Mouse (Mus musculus) cortical plate, adult 2 months (tissue): ENCODE measurements around the gene Tmem204. TPM values are rescaled to one million over a fixed set of nuclear protein-coding genes. Genes with fewer than 3 reads are reported as not detected.

ENCODE experiments used
- H3K27ac ChIP-seq: fragments of 200-500 bp; 2 replicates; pipeline ENCODE4 v1.5.1; 2012; ENCODE audit warnings: low read length, control low read depth, inconsistent platforms; ENCODE audit not compliant: insufficient read depth
- H3K4me1 ChIP-seq: fragments of 200-500 bp; 2 replicates; pipeline ENCODE4 v1.6.1; 2011; ENCODE audit warnings: low read length; ENCODE audit not compliant: control insufficient read depth, insufficient read depth
- H3K4me3 ChIP-seq: fragments of 200-500 bp; 2 replicates; pipeline ENCODE4 v1.5.1; 2011; ENCODE audit warnings: mild to moderate bottlenecking, low read length, control low read depth; ENCODE audit not compliant: insufficient read depth
- CTCF ChIP-seq: fragments of 200-500 bp; IDR thresholded peaks from 2 replicates; pipeline ENCODE4 v1.5.1; 2011; ENCODE audit warnings: mild to moderate bottlenecking, control low read depth, low read length; ENCODE audit not compliant: insufficient read depth; ENCODE audit errors: extremely low read depth
- POLR2A ChIP-seq: fragments of 200-500 bp; IDR thresholded peaks from 2 replicates; pipeline ENCODE4 v1.6.1; 2011; ENCODE audit warnings: mild to moderate bottlenecking, low read length, control low read depth; ENCODE audit not compliant: insufficient read depth; ENCODE audit errors: extremely low read depth
- polyA plus RNA-seq: library from polyadenylated mRNA; depleted of rRNA; stranded (reverse); fragments of >200 nt; gene quantifications from 2 replicates; pipeline ENCODE4 v1.2.3, GENCODE M21; 2012

The Tmem204 gene
- polyA plus RNA-seq, 1 experiment = 17.8 TPM

DNA sequence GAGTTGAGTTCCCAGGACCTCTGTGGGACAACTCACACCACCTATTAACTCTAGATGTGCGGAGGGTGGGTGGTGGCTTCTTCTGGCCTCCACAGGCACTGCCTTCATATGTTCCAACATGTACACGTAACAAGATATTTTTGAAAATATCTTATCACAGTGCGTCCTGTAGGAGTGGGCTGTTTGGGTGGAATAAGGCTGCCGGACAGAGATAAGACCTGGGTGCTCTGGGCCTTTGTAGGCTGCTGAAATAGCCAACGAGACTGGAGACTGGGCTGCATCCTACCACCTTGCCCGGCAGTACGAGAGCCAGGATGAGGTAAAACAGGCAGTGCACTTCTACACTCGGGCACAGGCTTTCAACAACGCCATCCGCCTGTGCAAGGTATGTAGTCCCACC lies 5.8 kb upstream of the Tmem204 start:
- Histone ChIP-seq H3K4me1 (no peaks in the 10 kb centered on the region), H3K27ac (no peak overlapping the region), H3K4me3 (no peak overlapping the region)
- TF ChIP-seq CTCF = no peak
- TF ChIP-seq POLR2A = no peak

DNA sequence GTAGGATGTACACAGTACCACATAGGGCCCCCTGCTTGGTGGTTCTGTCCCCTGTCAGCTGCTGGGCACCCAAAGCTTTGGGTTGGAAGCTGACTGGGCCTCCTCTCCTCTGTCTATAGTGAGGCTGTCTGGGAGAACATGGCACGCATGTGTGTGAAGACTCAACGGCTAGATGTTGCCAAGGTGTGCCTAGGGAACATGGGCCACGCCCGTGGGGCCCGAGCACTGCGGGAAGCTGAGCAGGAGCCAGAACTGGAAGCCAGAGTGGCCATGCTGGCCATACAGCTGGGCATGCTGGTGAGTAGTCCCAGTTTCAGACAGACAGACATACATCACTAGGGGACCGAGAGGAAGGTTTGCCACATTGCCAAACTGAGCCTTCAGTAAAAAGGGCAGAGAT lies 3.3 kb upstream of the Tmem204 start:
- Histone ChIP-seq H3K4me3 (no peak overlapping the region), H3K27ac (no peak overlapping the region), H3K4me1 (peaks cover 3% of the 10 kb centered on the region; the same call in 1 of the 2 replicates)
- TF ChIP-seq CTCF = no peak
- TF ChIP-seq POLR2A = no peak

GRCm38 (mm10) chr17:25084835-25085385 lies 1.5 kb upstream of the Tmem204 start:
- peaks cover 8% of the 10 kb centered on the region for H3K4me1 ChIP-seq
- no peak overlapping the region for H3K4me3 ChIP-seq
- no peak for TF ChIP-seq POLR2A
- no peak for TF ChIP-seq CTCF
- no peak overlapping the region for H3K27ac ChIP-seq

DNA sequence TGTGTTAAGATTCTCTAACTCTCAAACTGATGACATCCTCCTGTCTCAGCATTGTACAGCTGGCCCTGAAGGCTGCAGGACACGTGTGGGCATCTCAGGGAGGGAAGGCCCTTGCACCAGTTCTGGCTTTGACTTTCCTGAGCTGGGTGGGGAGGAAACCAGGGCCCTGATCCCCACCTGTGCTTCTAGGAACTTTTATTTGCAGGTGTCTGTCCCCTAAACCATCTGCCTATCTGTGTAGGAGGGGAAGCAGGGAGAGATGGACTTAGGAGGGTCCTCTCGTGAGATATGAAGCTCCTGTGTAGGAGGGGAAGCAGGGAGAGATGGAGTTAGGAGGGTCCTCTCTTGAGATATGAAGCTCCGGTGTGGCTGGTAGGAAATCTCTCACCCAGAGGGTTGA lies 504 bp downstream of the Tmem204 start:
- H3K4me1 ChIP-seq = peaks cover 8% of the 10 kb centered on the region
- TF ChIP-seq CTCF = no peak
- TF ChIP-seq POLR2A = no peak
- H3K4me3 ChIP-seq = no peak overlapping the region
- no peak overlapping the region for H3K27ac ChIP-seq

- TF ChIP-seq CTCF (peak; percentile 50), POLR2A (no peak)
- H3K4me1 ChIP-seq = peaks cover 10% of the 10 kb centered on the region
- no peak overlapping the region for H3K27ac ChIP-seq
- no peak overlapping the region for H3K4me3 ChIP-seq
These were observed 1.1 kb downstream of the Tmem204 start for GRCm38 (mm10) chr17:25082081-25082847.

- peaks cover 12% of the 10 kb centered on the region for H3K4me1 ChIP-seq
- H3K27ac ChIP-seq = peak overlapping the region; percentile 88
- peak overlapping the region; percentile 33 for H3K4me3 ChIP-seq
- TF ChIP-seq CTCF (no peak), POLR2A (peak; percentile 62)
These were observed 2.4 kb downstream of the Tmem204 start for GRCm38 (mm10) chr17:25080960-25081381.

DNA sequence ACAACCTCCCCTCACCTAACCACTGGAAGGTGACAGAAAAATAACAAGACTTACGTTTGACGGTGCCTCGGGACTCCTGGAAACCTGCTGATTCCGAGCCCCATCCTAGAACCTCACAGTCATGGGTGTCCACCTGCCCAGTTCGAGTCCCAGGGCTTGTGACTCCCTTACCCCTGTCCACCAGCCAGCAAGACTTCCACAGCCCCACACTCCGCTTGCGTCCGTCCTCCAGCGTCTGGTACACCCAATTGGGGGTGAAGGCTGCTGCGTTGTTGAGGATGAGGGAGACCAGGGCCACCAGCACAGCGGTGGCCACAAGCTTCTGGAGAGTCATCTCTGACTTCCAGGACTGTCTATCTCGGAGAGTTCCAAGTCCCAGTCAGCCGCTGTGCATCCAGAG lies 3.2 kb downstream of the Tmem204 start:
- peak overlapping the region; percentile 88 for H3K27ac ChIP-seq
- no peak for TF ChIP-seq CTCF
- no peak for TF ChIP-seq POLR2A
- H3K4me3 ChIP-seq = peak overlapping the region; percentile 33
- peaks cover 12% of the 10 kb centered on the region for H3K4me1 ChIP-seq

DNA sequence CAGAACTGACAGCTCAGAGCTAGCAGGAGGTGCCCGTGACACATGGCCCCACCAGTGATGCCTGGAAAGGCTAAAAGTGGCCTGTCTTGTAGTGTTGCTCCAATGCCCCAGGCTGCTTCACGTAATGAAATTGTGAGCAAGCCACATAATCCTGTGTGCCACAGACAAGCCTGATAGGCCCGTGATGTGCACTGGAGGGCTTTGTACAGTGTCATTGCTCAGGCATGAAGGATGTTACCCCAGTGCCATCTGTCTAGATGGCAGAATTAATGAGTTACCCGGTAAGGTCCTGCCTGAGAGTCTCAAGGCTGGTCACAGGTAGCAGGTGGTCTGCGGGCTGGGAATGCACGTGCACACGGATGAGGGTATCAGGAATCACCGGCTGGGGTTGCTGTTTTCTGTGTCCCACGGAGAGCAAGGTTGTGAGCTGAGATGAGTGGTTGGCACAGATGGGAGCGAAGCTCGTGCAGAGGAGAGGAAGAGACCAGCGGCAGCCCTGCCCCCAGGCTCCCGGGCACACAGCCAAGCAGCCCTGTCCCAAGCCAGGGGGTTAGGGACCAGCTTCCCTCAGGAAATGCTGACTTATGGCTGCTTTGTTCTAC lies 5.5 kb downstream of the Tmem204 start:
- Histone ChIP-seq H3K27ac (no peak overlapping the region; the same call in 1 of the 2 replicates), H3K4me1 (peaks cover 12% of the 10 kb centered on the region), H3K4me3 (peak overlapping the region; percentile 7; the same call in 1 of the 2 replicates)
- TF ChIP-seq POLR2A (no peak), CTCF (no peak)

- H3K4me1 ChIP-seq = peaks cover 9% of the 10 kb centered on the region
- H3K27ac ChIP-seq = no peak overlapping the region
- TF ChIP-seq CTCF = no peak
- TF ChIP-seq POLR2A = no peak
- no peak overlapping the region for H3K4me3 ChIP-seq
These were observed 6.5 kb downstream of the Tmem204 start for GRCm38 (mm10) chr17:25076906-25077305.

GRCm38 (mm10) chr17:25068690-25069089 lies 14.7 kb downstream of the Tmem204 start:
- no peaks in the 10 kb centered on the region for H3K4me1 ChIP-seq
- TF ChIP-seq POLR2A (no peak), CTCF (no peak)
- H3K27ac ChIP-seq = no peak overlapping the region
- H3K4me3 ChIP-seq = no peak overlapping the region
